In genomic region chr6:128165564-128165963, GRCm38 (mm10) we compare ENCODE assay signal across 13 mouse cellular contexts.
"Had no signal": no experiment of that assay in that cellular context is flagged by ENCODE, and none has a peak within 500 bp of the region (broad histone marks: within the 10 kb centered on the region; RNA-seq: fewer than 3 reads in every experiment).

No protein-coding gene starts in this region.

- H3K27ac ChIP-seq: left cerebral cortex, adult 2 months; liver, embryonic 14.5 days; macrophage; midbrain, embryonic 13.5 days; neural tube, embryonic 15.5 days; stomach, embryonic 15.5 days had no signal

- H3K9ac ChIP-seq: liver, embryonic 14.5 days; midbrain, embryonic 13.5 days; neural tube, embryonic 15.5 days; stomach, embryonic 15.5 days had no signal

- ATAC-seq: midbrain, embryonic 13.5 days had no signal

- H3K4me2 ChIP-seq: midbrain, embryonic 13.5 days; neural tube, embryonic 15.5 days; stomach, embryonic 15.5 days had no signal

- H3K4me1 ChIP-seq: midbrain, embryonic 13.5 days; neural tube, embryonic 15.5 days had no signal

- H3K9me3 ChIP-seq: midbrain, embryonic 13.5 days; neural tube, embryonic 15.5 days; stomach, embryonic 15.5 days had no signal

- H3K36me3 ChIP-seq: midbrain, embryonic 13.5 days; neural tube, embryonic 15.5 days; stomach, embryonic 15.5 days had no signal

- H3K4me3 ChIP-seq: left cerebral cortex, adult 2 months; midbrain, embryonic 13.5 days; neural tube, embryonic 15.5 days; stomach, embryonic 15.5 days had no signal

- H3K27me3 ChIP-seq: midbrain, embryonic 13.5 days; neural tube, embryonic 15.5 days; stomach, embryonic 15.5 days had no signal

- DNase-seq: kidney, adult 18-20 months; kidney, postnatal 10 days; kidney, postnatal 4 days; lung, adult 2 months; lung, postnatal 14 days; right cerebral cortex, postnatal 4 days; thymus, postnatal 4 days had no signal
